Mouse (Mus musculus): ENCODE measurements around the gene Rps27l. TPM values are rescaled to one million over a fixed set of nuclear protein-coding genes. Genes with fewer than 3 reads are reported as not detected.

Rps27l gene
- polyA plus RNA-seq, 1 experiment from 2014 or later = 516 TPM

DNA sequence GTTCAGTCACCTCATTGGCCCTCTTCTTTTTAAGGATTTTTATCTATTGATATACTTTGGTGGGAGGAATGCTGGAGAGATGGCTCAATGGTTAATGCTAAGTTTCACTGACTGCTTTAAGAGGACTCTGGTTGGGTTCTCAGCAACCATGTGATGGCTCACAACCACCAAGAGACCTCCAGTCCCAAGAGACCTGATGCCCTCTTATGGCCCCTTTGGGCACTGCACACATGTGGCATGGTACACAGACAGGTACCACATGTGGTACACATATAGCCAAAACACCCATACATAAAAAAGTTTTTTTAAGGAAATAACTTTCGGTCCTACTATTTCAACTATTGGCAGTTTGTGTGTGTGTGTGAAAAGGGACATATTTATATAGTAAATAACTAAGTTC, 23.8 kb upstream of the Rps27l start:
- ATAC-seq (replicated peaks; ENCODE audit: insufficient number of reproducible peaks, insufficient read depth, low FRiP score, low read depth) = no peak
- peaks cover 15% of the 10 kb centered on the region for H3K4me1 ChIP-seq (replicated peaks)
- no peak overlapping the region for H3K4me3 ChIP-seq
- no peaks in the 10 kb centered on the region for H3K27me3 ChIP-seq
- H3K9me3 ChIP-seq (replicated peaks) = no peaks in the 10 kb centered on the region
- no peak overlapping the region for H3K4me2 ChIP-seq
- no peaks in the 10 kb centered on the region for H3K36me3 ChIP-seq
- H3K27ac ChIP-seq = no peak overlapping the region
- no peak overlapping the region for H3K9ac ChIP-seq
- 96% methylated on average over 1 of the region's 1 CpGs for WGBS

DNA sequence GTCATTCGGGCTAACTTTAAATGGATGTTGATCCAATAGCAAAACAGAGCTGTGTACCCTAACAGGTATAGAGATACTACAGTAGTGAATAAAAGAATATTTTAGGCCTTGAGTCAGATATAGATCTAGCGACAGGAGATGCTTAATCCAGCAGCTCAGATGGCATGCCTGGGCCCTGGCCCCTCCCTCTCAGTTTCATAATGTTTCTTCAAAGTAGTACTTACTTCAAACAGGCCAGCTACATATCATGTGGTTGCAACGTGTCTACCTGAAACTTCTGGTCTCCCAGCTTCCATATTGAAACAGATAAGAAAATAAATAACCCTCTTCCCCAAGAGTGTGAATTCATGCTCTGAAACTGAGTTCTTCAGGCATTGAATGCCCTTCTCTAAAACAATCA, 20.0 kb upstream of the Rps27l start:
- H3K27ac ChIP-seq = no peak overlapping the region
- no peak for ATAC-seq (replicated peaks; ENCODE audit: insufficient number of reproducible peaks, insufficient read depth, low FRiP score, low read depth)
- no peak overlapping the region for H3K4me3 ChIP-seq
- WGBS = 65% methylated on average over 3 of the region's 3 CpGs
- H3K9me3 ChIP-seq (replicated peaks) = no peaks in the 10 kb centered on the region
- no peaks in the 10 kb centered on the region for H3K4me1 ChIP-seq (replicated peaks)
- no peaks in the 10 kb centered on the region for H3K27me3 ChIP-seq
- H3K4me2 ChIP-seq = no peak overlapping the region
- H3K9ac ChIP-seq = no peak overlapping the region
- H3K36me3 ChIP-seq = no peaks in the 10 kb centered on the region

- no peak for ATAC-seq (replicated peaks; ENCODE audit: insufficient number of reproducible peaks, insufficient read depth, low FRiP score, low read depth)
- Histone ChIP-seq H3K9me3 (replicated peaks) (no peaks in the 10 kb centered on the region), H3K4me1 (replicated peaks) (no peaks in the 10 kb centered on the region), H3K9ac (no peak overlapping the region), H3K27ac (no peak overlapping the region), H3K27me3 (no peaks in the 10 kb centered on the region), H3K4me2 (no peak overlapping the region), H3K36me3 (no peaks in the 10 kb centered on the region), H3K4me3 (no peak overlapping the region)
- WGBS = 87% methylated on average over 8 of the region's 8 CpGs
Observed at GRCm38 (mm10) chr9:66927696-66928402, 18.0 kb upstream of the Rps27l start.

DNA sequence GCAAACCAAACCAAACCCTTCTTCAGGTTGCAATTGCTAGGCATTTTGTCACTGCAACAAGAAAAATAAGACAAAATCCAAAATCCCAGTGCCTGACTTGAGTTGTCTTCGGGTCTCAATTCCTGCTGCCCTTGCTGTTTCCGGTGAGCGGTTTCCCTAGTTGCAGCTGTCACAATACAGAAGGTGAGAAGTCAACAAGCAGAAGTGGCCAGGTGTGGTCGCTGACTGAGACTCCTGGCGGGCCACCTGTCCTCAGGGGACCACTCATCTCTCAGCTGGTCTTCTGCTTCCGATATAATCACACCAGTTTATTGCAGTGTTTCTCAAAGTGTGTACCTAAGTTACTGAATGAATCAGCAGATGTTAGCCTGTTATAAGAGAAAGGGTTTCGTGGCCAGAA, 15.5 kb upstream of the Rps27l start:
- Histone ChIP-seq H3K4me3 (no peak overlapping the region), H3K4me2 (no peak overlapping the region), H3K27me3 (no peaks in the 10 kb centered on the region), H3K27ac (no peak overlapping the region), H3K4me1 (replicated peaks) (no peaks in the 10 kb centered on the region), H3K36me3 (no peaks in the 10 kb centered on the region), H3K9me3 (replicated peaks) (no peaks in the 10 kb centered on the region), H3K9ac (no peak overlapping the region)
- WGBS = 58% methylated on average over 7 of the region's 7 CpGs
- no peak for ATAC-seq (replicated peaks; ENCODE audit: insufficient number of reproducible peaks, insufficient read depth, low FRiP score, low read depth)

DNA sequence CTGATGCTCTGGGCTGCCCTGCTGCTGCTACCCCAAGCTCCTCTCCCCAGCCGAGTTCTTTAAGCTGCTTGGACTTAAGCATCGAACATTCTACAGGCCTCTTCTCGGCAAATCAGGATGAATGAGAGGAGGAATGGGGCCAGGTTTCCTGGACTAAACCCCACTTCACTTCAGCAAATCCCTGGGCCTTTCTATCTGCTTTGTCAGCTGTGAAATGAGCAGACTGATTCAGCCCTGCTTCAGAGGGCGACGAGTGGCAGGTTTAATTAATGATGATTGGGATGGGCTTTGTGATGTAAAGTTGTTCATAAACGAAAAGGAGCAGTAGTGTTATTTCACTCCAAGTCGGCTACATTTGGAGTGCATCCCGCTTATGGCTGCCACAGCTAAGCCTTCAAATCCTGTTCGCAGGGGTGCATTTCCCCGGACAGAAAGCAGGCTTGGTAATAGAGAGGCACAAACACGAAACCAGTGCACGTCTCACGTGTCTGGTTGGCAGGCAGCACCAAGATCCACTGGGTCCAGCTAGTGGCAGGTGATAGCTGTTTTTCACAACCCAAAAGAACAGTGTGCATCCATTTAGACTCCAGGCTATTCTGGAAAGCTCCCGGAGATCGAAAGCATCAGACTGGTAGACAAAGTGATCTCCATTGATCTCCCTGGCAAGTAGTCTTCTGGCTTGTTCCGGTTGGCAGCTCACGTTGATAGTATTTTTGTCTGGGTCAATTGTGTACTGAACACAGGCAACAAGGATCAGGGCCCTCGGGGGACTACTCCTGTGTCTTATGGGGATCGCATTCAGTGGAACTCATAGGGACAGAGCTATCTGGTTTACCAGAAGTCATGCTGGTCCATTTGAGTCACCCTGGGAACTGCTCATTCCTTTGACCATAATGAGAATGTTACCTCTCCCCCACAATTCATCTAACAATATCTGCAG, 11.7 kb upstream of the Rps27l start:
- Histone ChIP-seq H3K4me2 (no peak overlapping the region), H3K36me3 (no peaks in the 10 kb centered on the region), H3K4me1 (replicated peaks) (peaks cover 5% of the 10 kb centered on the region; the same call in 1 of the 2 replicates), H3K27me3 (no peaks in the 10 kb centered on the region), H3K27ac (no peak overlapping the region), H3K9ac (no peak overlapping the region), H3K4me3 (no peak overlapping the region), H3K9me3 (replicated peaks) (no peaks in the 10 kb centered on the region)
- 73% methylated on average over 19 of the region's 19 CpGs for WGBS
- ATAC-seq (replicated peaks; ENCODE audit: insufficient number of reproducible peaks, insufficient read depth, low FRiP score, low read depth) = no peak

DNA sequence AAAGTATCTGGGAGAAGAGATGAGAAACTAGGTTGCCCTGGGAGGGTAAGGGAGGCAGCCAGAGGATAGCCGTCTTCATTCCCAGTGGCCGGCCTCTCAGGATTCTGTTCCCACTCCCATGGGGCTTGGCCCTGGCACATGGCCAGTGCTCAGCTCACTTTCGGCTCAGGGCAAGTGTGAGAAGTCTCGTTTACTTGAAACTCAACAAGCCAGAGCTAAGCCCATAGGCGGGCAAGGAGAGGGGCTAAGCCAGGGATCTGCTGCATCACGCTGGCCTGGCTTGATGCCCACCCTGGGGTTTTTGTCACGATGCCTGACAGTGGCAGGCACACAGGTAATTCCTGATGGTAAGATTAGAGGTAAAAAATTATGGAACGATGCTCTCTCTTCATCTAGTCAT, 8.4 kb upstream of the Rps27l start:
- no peak overlapping the region for H3K27ac ChIP-seq
- no peaks in the 10 kb centered on the region for H3K36me3 ChIP-seq
- no peaks in the 10 kb centered on the region for H3K9me3 ChIP-seq (replicated peaks)
- H3K4me2 ChIP-seq = no peak overlapping the region
- peaks cover 5% of the 10 kb centered on the region; the same call in 1 of the 2 replicates for H3K4me1 ChIP-seq (replicated peaks)
- 36% methylated on average over 8 of the region's 8 CpGs for WGBS
- no peak for ATAC-seq (replicated peaks; ENCODE audit: insufficient number of reproducible peaks, insufficient read depth, low FRiP score, low read depth)
- no peak overlapping the region for H3K9ac ChIP-seq
- no peaks in the 10 kb centered on the region for H3K27me3 ChIP-seq
- H3K4me3 ChIP-seq = no peak overlapping the region

GRCm38 (mm10) chr9:66938836-66939235, 7.0 kb upstream of the Rps27l start:
- Histone ChIP-seq H3K4me2 (no peak overlapping the region), H3K4me1 (replicated peaks) (peaks cover 5% of the 10 kb centered on the region; the same call in 1 of the 2 replicates), H3K27ac (no peak overlapping the region), H3K36me3 (no peaks in the 10 kb centered on the region), H3K9me3 (replicated peaks) (no peaks in the 10 kb centered on the region), H3K27me3 (no peaks in the 10 kb centered on the region), H3K4me3 (no peak overlapping the region), H3K9ac (no peak overlapping the region)
- WGBS = 2% methylated on average over 4 of the region's 4 CpGs
- no peak for ATAC-seq (replicated peaks; ENCODE audit: insufficient number of reproducible peaks, insufficient read depth, low FRiP score, low read depth)

DNA sequence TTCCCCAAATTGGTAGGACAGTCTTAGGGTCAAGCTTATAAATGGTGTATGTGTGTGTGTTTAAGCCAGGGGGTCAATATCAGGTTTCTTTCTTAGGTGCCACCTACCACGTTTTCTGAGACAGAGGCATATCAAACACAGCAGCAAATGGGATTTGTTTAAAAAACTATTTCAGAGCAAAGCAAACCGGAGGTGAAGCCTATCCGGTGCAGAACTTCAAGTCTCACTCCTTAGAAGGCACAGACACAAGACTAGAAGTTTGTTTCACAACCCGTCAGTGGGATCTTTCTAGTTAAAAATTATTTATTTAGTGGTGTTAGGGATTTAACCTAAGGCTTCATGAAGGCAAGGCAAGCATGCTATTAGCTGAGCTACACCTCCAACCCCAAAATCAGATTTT, 725 bp upstream of the Rps27l start:
- Histone ChIP-seq H3K4me3 (peak overlapping the region; percentile 70), H3K36me3 (peaks cover 11% of the 10 kb centered on the region; the same call in 1 of the 2 replicates), H3K4me2 (peak overlapping the region; percentile 91), H3K27me3 (no peaks in the 10 kb centered on the region), H3K4me1 (replicated peaks) (peaks cover 10% of the 10 kb centered on the region), H3K9ac (peak overlapping the region; percentile 75), H3K27ac (peak overlapping the region; percentile 92), H3K9me3 (replicated peaks) (no peaks in the 10 kb centered on the region)
- 18% methylated on average over 4 of the region's 4 CpGs for WGBS
- ATAC-seq (replicated peaks; ENCODE audit: insufficient number of reproducible peaks, insufficient read depth, low FRiP score, low read depth) = no peak

DNA sequence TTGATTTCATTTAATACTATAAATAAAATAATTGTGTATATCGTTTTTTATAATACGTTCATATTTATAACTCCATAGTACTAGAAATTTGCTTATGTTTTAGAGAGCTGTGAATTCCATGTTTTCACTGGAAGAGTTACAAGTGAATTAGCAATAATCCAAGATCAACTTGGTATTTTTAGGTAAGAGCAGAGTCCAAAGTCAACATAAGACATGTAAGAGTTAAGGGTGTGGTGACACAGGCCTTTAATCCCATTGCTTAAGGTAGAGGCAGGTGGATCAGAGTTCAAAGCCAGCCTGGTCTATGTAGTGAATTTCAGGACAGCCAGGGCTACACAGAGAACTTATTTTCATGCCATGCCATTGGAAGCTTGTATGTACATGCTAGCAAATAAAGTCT, 2.6 kb downstream of the Rps27l start:
- Histone ChIP-seq H3K9me3 (replicated peaks) (no peaks in the 10 kb centered on the region), H3K27me3 (no peaks in the 10 kb centered on the region), H3K36me3 (peaks cover 11% of the 10 kb centered on the region; the same call in 1 of the 2 replicates), H3K4me1 (replicated peaks) (peaks cover 10% of the 10 kb centered on the region), H3K4me2 (no peak overlapping the region), H3K4me3 (no peak overlapping the region), H3K27ac (no peak overlapping the region), H3K9ac (no peak overlapping the region)
- 93% methylated on average over 2 of the region's 2 CpGs for WGBS
- ATAC-seq (replicated peaks; ENCODE audit: insufficient number of reproducible peaks, insufficient read depth, low FRiP score, low read depth) = no peak

GRCm38 (mm10) chr9:66952321-66952720, 6.4 kb downstream of the Rps27l start:
- 75% methylated on average over 8 of the region's 8 CpGs for WGBS

GRCm38 (mm10) chr9:66952886-66953285, 7.0 kb downstream of the Rps27l start:
- H3K27me3 ChIP-seq = no peaks in the 10 kb centered on the region
- ATAC-seq (replicated peaks; ENCODE audit: insufficient number of reproducible peaks, insufficient read depth, low FRiP score, low read depth) = no peak
- no peaks in the 10 kb centered on the region for H3K9me3 ChIP-seq (replicated peaks)
- peaks cover 11% of the 10 kb centered on the region; the same call in 1 of the 2 replicates for H3K36me3 ChIP-seq
- H3K27ac ChIP-seq = no peak overlapping the region
- H3K4me2 ChIP-seq = no peak overlapping the region
- no peaks in the 10 kb centered on the region for H3K4me1 ChIP-seq (replicated peaks)
- 79% methylated on average over 2 of the region's 2 CpGs for WGBS
- no peak overlapping the region for H3K9ac ChIP-seq
- no peak overlapping the region for H3K4me3 ChIP-seq

More at GRCm38 (mm10) chr9:66952321-66952720, 6.4 kb downstream of the Rps27l start:
- Histone ChIP-seq H3K27ac (no peak overlapping the region), H3K36me3 (peaks cover 11% of the 10 kb centered on the region; the same call in 1 of the 2 replicates), H3K4me1 (replicated peaks) (no peaks in the 10 kb centered on the region), H3K4me2 (no peak overlapping the region), H3K9ac (no peak overlapping the region), H3K4me3 (no peak overlapping the region), H3K9me3 (replicated peaks) (no peaks in the 10 kb centered on the region), H3K27me3 (no peaks in the 10 kb centered on the region)
- ATAC-seq (replicated peaks; ENCODE audit: insufficient number of reproducible peaks, insufficient read depth, low FRiP score, low read depth) = no peak
